Comparison of ENCODE assay signal across 24 mouse cellular contexts in the genomic region with DNA sequence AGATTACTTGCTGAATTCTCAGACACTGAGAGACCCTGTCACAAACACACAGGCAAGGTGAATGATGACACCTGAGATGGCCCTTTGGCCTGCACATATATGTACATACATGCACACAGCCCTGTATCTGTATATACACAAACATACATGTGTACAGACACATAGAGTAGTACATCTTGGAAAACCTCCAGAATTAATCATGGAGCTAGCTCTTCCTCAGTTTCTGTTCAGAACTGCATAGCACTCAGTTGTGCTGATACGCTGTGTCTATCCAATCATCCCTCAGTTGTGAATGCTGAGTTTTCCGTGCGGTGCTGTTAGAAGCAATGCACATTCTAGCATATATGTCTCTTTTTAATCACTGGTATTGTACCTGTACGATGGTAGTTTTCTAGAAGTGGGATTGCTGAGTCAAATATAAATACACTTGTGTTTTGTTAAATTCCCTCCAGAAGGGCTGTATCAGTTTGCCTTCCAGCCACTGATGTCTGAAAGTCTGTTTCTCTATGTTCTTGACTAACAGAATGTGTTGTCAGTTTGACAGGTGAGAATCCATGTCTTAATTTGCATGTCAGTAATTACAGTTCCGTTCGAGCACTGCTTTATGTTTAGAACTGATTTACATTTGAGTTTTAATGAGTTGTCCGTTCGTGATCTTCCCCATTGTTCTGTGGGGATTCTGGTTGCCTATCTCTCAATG.
A peak's percentile ranks its signal among the peaks of the same experiment; 100 is the strongest.
DNase-seq lines count a peak whose midpoint lies in the region; ATAC-seq and TF ChIP-seq lines count a peak whose summit lies in the region.
"Had no signal": no experiment of that assay in that cellular context is flagged by ENCODE, and none has a peak within 500 bp of the region (broad histone marks: within the 10 kb centered on the region; RNA-seq: fewer than 3 reads in every experiment).

No protein-coding gene starts in this region.

- no peaks in the 10 kb centered on the region for H3K4me1 ChIP-seq in forebrain, embryonic 12.5 days
- no peaks in the 10 kb centered on the region for H3K4me1 ChIP-seq in forebrain, embryonic 10.5 days
- peaks cover 7% of the 10 kb centered on the region for H3K4me1 ChIP-seq in cortical plate, adult 2 months (ENCODE audit: control insufficient read depth, insufficient read depth, low read length)
- peaks cover 6% of the 10 kb centered on the region; the same call in 1 of the 2 replicates for H3K4me1 ChIP-seq in forebrain, embryonic 16.5 days (replicated peaks; ENCODE audit: control insufficient read depth, insufficient read depth, low read length)
- no peaks in the 10 kb centered on the region for H3K4me1 ChIP-seq in liver, embryonic 11.5 days (replicated peaks; ENCODE audit: control insufficient read depth, insufficient read depth, low read length)
- H3K4me1 ChIP-seq in embryonic facial prominence, embryonic 10.5 days: no peaks in the 10 kb centered on the region
- H3K4me1 ChIP-seq: embryonic facial prominence, embryonic 12.5 days; embryonic facial prominence, embryonic 15.5 days; hindbrain, embryonic 12.5 days; hindbrain, embryonic 15.5 days had no signal

- no peak overlapping the region for H3K4me2 ChIP-seq in forebrain, embryonic 12.5 days
- no peak overlapping the region for H3K4me2 ChIP-seq in forebrain, embryonic 16.5 days (ENCODE audit: low read length)
- no peak overlapping the region for H3K4me2 ChIP-seq in liver, embryonic 11.5 days
- H3K4me2 ChIP-seq: embryonic facial prominence, embryonic 12.5 days; embryonic facial prominence, embryonic 15.5 days; hindbrain, embryonic 12.5 days; hindbrain, embryonic 15.5 days had no signal

- H3K4me3 ChIP-seq in forebrain, embryonic 12.5 days (replicated peaks): no peak overlapping the region
- no peak overlapping the region for H3K4me3 ChIP-seq in forebrain, embryonic 10.5 days
- H3K4me3 ChIP-seq in cortical plate, adult 2 months (ENCODE audit: insufficient read depth, low read length): no peak overlapping the region
- H3K4me3 ChIP-seq in forebrain, embryonic 16.5 days (replicated peaks; ENCODE audit: low read length): no peak overlapping the region
- no peak overlapping the region for H3K4me3 ChIP-seq in liver, embryonic 11.5 days (ENCODE audit: low read depth, low read length)
- no peak overlapping the region for H3K4me3 ChIP-seq in embryonic facial prominence, embryonic 10.5 days
- H3K4me3 ChIP-seq: embryonic facial prominence, embryonic 12.5 days; embryonic facial prominence, embryonic 15.5 days; gastrocnemius, adult 2 months; hindbrain, embryonic 12.5 days; hindbrain, embryonic 15.5 days had no signal

- no peaks in the 10 kb centered on the region for H3K9me3 ChIP-seq in forebrain, embryonic 12.5 days
- no peaks in the 10 kb centered on the region for H3K9me3 ChIP-seq in forebrain, embryonic 10.5 days
- H3K9me3 ChIP-seq in forebrain, embryonic 16.5 days (ENCODE audit: control insufficient read depth, low read length): no peaks in the 10 kb centered on the region
- no peaks in the 10 kb centered on the region for H3K9me3 ChIP-seq in liver, embryonic 11.5 days (ENCODE audit: control insufficient read depth, low read length)
- H3K9me3 ChIP-seq in embryonic facial prominence, embryonic 10.5 days: no peaks in the 10 kb centered on the region
- H3K9me3 ChIP-seq: embryonic facial prominence, embryonic 12.5 days; embryonic facial prominence, embryonic 15.5 days; hindbrain, embryonic 12.5 days; hindbrain, embryonic 15.5 days had no signal

- H3K9ac ChIP-seq in forebrain, embryonic 12.5 days: no peak overlapping the region
- no peak overlapping the region for H3K9ac ChIP-seq in forebrain, embryonic 16.5 days (replicated peaks; ENCODE audit: low read depth, low read length)
- no peak overlapping the region for H3K9ac ChIP-seq in liver, embryonic 11.5 days (ENCODE audit: low read depth, low read length)
- H3K9ac ChIP-seq: embryonic facial prominence, embryonic 12.5 days; embryonic facial prominence, embryonic 15.5 days; hindbrain, embryonic 12.5 days; hindbrain, embryonic 15.5 days had no signal

- no peak for DNase-seq in forebrain, embryonic 10.5 days (ENCODE audit: extremely low spot score, low spot score)
- DNase-seq in brain, adult 2 months (ENCODE audit: low read depth, low spot score): peak; percentile 32
- DNase-seq in lung, postnatal 14 days: no peak
- DNase-seq in liver, embryonic 11.5 days (ENCODE audit: low spot score): no peak
- no peak for DNase-seq in embryonic facial prominence, embryonic 10.5 days (ENCODE audit: low spot score)
- DNase-seq: adrenal gland, adult 8-10 months; adrenal gland, postnatal 25 days; cerebellum, adult 11-12 months; cerebellum, adult 8-10 months; cerebellum, postnatal 10 days; cerebellum, postnatal 36 days; gastrocnemius, adult 2 months; gastrocnemius, postnatal 14 days; heart, adult 18-20 months; kidney, adult 2 months had no signal

- H3K27me3 ChIP-seq in forebrain, embryonic 12.5 days: no peaks in the 10 kb centered on the region
- H3K27me3 ChIP-seq in forebrain, embryonic 10.5 days (ENCODE audit: poor library complexity, severe bottlenecking): no peaks in the 10 kb centered on the region
- no peaks in the 10 kb centered on the region for H3K27me3 ChIP-seq in forebrain, embryonic 16.5 days (replicated peaks; ENCODE audit: control insufficient read depth, insufficient read depth, low read length)
- no peaks in the 10 kb centered on the region for H3K27me3 ChIP-seq in liver, embryonic 11.5 days (replicated peaks; ENCODE audit: control insufficient read depth, insufficient read depth, low read length)
- no peaks in the 10 kb centered on the region for H3K27me3 ChIP-seq in embryonic facial prominence, embryonic 10.5 days (replicated peaks; ENCODE audit: low read depth, poor library complexity, severe bottlenecking)
- H3K27me3 ChIP-seq: embryonic facial prominence, embryonic 12.5 days; embryonic facial prominence, embryonic 15.5 days; hindbrain, embryonic 12.5 days; hindbrain, embryonic 15.5 days had no signal

- TF ChIP-seq POLR2A in cortical plate, adult 2 months (IDR thresholded peaks at IDR 0.05; ENCODE audit: extremely low read depth, insufficient read depth, low read length): no peak

- no peak; the same call in 1 of the 2 replicates for ATAC-seq in forebrain, embryonic 12.5 days (ENCODE audit: low FRiP score)
- ATAC-seq in forebrain, embryonic 16.5 days: peak; percentile 77
- no peak for ATAC-seq in liver, embryonic 11.5 days (replicated peaks; ENCODE audit: low FRiP score)
- ATAC-seq: activated CD4-positive, CD25-positive, alpha-beta regulatory T cell, adult 4 months; intestine, postnatal 0 days had no signal

- H3K36me3 ChIP-seq in forebrain, embryonic 12.5 days (replicated peaks): peaks cover 47% of the 10 kb centered on the region
- H3K36me3 ChIP-seq in forebrain, embryonic 10.5 days (replicated peaks): peaks cover 72% of the 10 kb centered on the region
- H3K36me3 ChIP-seq in forebrain, embryonic 16.5 days (ENCODE audit: control insufficient read depth, insufficient read depth): peaks cover 3% of the 10 kb centered on the region; the same call in 1 of the 2 replicates
- no peaks in the 10 kb centered on the region for H3K36me3 ChIP-seq in liver, embryonic 11.5 days (ENCODE audit: control insufficient read depth, insufficient read depth, low read length)
- peaks cover 47% of the 10 kb centered on the region for H3K36me3 ChIP-seq in embryonic facial prominence, embryonic 10.5 days (replicated peaks)
- H3K36me3 ChIP-seq: embryonic facial prominence, embryonic 15.5 days had no signal

- TF ChIP-seq CTCF in cortical plate, adult 2 months (IDR thresholded peaks at IDR 0.05; ENCODE audit: extremely low read depth, insufficient read depth, low read length): no peak

- 81% methylated on average over 8 of the region's 8 CpGs for WGBS in forebrain, embryonic 12.5 days
- WGBS in forebrain, embryonic 10.5 days: 91% methylated on average over 8 of the region's 8 CpGs
- WGBS in forebrain, embryonic 16.5 days: 42% methylated on average over 8 of the region's 8 CpGs
- 84% methylated on average over 8 of the region's 8 CpGs for WGBS in liver, embryonic 11.5 days
- 92% methylated on average over 8 of the region's 8 CpGs for WGBS in embryonic facial prominence, embryonic 10.5 days

- peak overlapping the region; percentile 59; the same call in 1 of the 2 replicates for H3K27ac ChIP-seq in forebrain, embryonic 12.5 days
- no peak overlapping the region for H3K27ac ChIP-seq in forebrain, embryonic 10.5 days
- 0 out of 2 replicates have a peak overlapping the region, but pooled peaks have one; percentile 10 for H3K27ac ChIP-seq in cortical plate, adult 2 months (ENCODE audit: insufficient read depth, low read length)
- peak overlapping the region; percentile 49 for H3K27ac ChIP-seq in forebrain, embryonic 16.5 days (ENCODE audit: low read length)
- no peak overlapping the region for H3K27ac ChIP-seq in liver, embryonic 11.5 days (ENCODE audit: low read depth, low read length)
- no peak overlapping the region for H3K27ac ChIP-seq in embryonic facial prominence, embryonic 10.5 days (replicated peaks)
- H3K27ac ChIP-seq: embryonic facial prominence, embryonic 12.5 days; embryonic facial prominence, embryonic 15.5 days; gastrocnemius, adult 2 months; hindbrain, embryonic 12.5 days; hindbrain, embryonic 15.5 days had no signal

Comparison
In these comparisons a context has a peak if more than half of its experiments do, and no peak if none do; other contexts are left out.
1. H3K27ac ChIP-seq: peak in forebrain, embryonic 12.5 days (single experiment), cortical plate, adult 2 months (single experiment) and forebrain, embryonic 16.5 days (single experiment); none in forebrain, embryonic 10.5 days (single experiment), liver, embryonic 11.5 days (single experiment) and embryonic facial prominence, embryonic 10.5 days (single experiment).